Mouse (Mus musculus): ENCODE measurements at regions not wholly inside any gene's neighbourhood (a gene's known extent, or its start where the extent isn't known, plus 50 kb on each side); places are given as distances from the start of the nearest gene placed in this dataset.

- WGBS, result 55% methylated on average over 4 of the region's 4 CpGs
- no peaks in the 10 kb centered on the region for H3K4me1 ChIP-seq (replicated peaks)
- ATAC-seq (ENCODE audit: insufficient number of reproducible peaks, low FRiP score), result peak; percentile 86
- no peaks in the 10 kb centered on the region for H3K36me3 ChIP-seq
- H3K9ac ChIP-seq, result no peak overlapping the region
- H3K27ac ChIP-seq (ENCODE audit: poor library complexity, severe bottlenecking), result no peak overlapping the region
- H3K27me3 ChIP-seq (replicated peaks), result no peaks in the 10 kb centered on the region
- H3K4me3 ChIP-seq, result no peak overlapping the region
- no peak overlapping the region for H3K4me2 ChIP-seq
- H3K9me3 ChIP-seq (replicated peaks), result no peaks in the 10 kb centered on the region
Observed at GRCm38 (mm10) chr3:117038280-117038927, 69.6 kb upstream of the Palmd start.
